Mouse (Mus musculus): ENCODE data around the gene Eef2k. TPM values are rescaled to one million over a fixed set of nuclear protein-coding genes. Genes with fewer than 3 reads are reported as not detected.

The Eef2k gene
- polyA plus RNA-seq (2012; rRNA removed), result 9.4 and 13.1 TPM in 2 replicates

DNA sequence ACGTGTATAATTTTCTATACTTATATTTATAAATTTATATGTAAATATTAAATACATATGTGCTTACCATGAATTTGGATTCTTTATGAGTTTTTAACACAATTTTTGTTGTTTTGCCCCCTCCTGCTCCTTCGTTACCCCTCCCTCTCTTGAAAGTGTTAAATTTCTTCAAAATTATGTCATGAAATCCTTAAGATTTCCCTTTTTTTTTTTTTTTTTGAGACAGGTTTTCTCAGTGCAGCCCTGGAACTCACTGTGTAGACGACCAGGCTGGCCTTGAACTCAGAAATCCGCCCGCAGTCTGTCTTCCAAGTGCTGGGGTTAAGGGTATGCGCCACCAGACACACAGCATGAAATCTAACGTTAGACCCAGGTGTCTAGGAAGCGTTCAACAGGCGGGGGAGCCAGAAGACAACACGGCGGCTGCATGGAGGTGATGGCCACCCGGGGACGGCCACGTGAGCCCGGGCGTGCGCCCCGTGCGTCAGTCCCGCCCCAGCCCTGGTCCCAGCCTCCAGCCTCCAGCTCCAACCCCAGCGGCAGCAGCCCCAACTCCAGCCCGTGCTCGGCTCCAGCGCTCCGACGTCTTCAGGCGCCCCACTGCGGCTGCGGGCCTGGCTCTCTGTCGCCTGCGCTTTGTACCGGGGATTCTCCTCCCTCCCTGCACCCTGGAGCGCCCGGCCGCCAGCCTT is at the start of gene Eef2k:
TSS of gene Eef2k (plus strand) at position 487 of the 692 bp plus-strand sequence.

DNA sequence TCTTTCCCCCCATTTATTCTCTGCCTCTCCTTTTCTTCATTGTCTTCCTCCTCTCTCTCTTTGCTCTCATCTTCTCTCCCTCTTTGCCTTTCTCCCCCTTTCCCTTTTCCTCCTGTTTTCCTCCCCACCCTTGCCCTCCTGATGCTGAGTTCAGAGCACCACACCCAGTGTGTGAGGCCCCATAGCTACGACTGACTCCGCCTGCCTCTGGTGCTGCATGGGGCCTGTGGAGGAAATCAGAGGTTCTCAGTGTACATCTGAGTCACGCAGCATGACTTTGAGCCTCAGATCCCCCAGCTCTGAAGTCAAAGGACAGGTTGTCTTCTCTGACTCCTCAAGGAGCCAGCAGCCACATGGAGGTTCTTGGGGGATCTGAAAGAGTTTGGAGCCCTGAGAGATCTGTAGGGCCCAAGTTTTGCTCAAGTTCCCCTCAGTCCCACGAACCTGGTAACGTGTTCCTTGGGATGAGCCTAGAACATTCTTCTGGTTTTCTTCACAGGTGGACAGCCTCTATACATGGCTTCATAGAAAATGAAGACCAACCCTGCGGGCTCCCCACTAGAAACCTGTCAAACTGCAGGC is 30.7 kb upstream of the Eef2k start, which contains the start of gene Gm5737:
TSS of gene Gm5737 (plus strand) at position 532 of the 582 bp plus-strand sequence.

DNA sequence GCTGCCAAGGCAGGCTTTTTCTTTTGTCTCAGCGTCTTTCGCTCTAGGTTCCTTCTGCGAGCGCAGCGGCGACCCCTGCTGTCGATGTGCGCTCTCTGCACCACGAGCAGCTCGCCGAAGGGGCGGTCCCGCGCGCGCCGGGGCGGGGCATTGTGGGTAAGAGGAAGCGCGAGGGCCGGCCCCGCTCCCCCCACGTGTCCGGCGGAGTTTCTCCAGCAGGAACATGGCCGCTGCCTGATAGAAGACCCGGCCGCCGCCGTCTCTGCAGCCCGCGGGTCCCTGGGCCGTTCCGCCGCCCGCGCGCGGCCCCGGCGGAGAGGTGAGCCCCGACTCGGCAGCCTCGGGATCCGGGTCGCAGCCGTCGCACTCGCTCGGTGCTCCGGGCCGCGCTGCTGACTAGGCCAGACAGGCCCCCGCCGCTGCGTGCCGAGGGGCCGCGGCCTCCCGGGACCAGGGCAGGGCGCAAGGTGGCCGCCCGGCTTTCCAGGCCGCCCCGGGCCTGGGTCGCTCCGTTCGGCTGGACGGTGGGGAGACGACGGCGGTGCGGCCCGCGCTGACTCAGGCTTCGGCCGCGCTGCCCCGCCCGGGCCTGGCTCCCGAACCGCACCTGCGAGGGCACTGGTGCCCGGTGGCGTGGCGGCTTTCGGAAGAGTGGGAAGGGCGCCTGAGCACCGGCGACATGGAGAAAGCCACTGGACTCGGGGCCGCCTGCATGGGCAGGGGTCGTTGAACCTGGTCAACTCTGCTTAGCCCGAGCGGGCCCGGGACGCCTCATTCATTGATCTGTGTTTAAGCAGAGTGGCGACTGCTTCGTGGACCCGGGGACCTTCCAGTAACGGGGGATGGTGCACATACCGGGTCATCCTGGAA is 75.2 kb downstream of the Eef2k start, which contains the start of gene Polr3e:
TSS of gene Polr3e (plus strand) at position 153 of the 870 bp plus-strand sequence.

Other genes with a start within 250 kb of the Eef2k start
- gene Uqcrc2, start 207.7 kb upstream of the Eef2k start, polyA plus RNA-seq (2012; rRNA removed), result 19.5 and 24.5 TPM in 2 replicates
- gene Pdzd9, start 172.5 kb upstream of the Eef2k start, polyA plus RNA-seq (2012; rRNA removed), result not detected in 2 replicates
- 6.2 and 10.4 TPM in 2 replicates for gene Mosmo, start 165.2 kb upstream of the Eef2k start, polyA plus RNA-seq (2012; rRNA removed)
- 0.10 and 0.35 TPM in 2 replicates for gene Vwa3a, start 103.5 kb upstream of the Eef2k start, polyA plus RNA-seq (2012; rRNA removed)
- not detected in 2 replicates for gene Gm5737, start 30.5 kb upstream of the Eef2k start, polyA plus RNA-seq (2012; rRNA removed)
- 6.7 and 6.9 TPM in 2 replicates for gene Polr3e, start 74.9 kb downstream of the Eef2k start, polyA plus RNA-seq (2012; rRNA removed)
- 4.5 and 8.5 TPM in 2 replicates for gene Cdr2, start 139.5 kb downstream of the Eef2k start, polyA plus RNA-seq (2012; rRNA removed)
- 0.13 and 0.23 TPM in 2 replicates for gene Mfsd13b, start 139.7 kb downstream of the Eef2k start, polyA plus RNA-seq (2012; rRNA removed)
- gene Mettl9, start 191.6 kb downstream of the Eef2k start, polyA plus RNA-seq (2012; rRNA removed), result 7.1 and 20.9 TPM in 2 replicates
- 0.10 and 0.19 TPM in 2 replicates for gene Igsf6, start 231.7 kb downstream of the Eef2k start, polyA plus RNA-seq (2012; rRNA removed)
- 0.02 and 0.11 TPM in 2 replicates for gene Otoa, start 238.8 kb downstream of the Eef2k start, polyA plus RNA-seq (2012; rRNA removed)